Mouse (Mus musculus) cerebellum, adult (tissue): ENCODE measurements around the gene Atrn.

Source experiments
- ATAC-seq: cut with Nextera tagmentation; 2 replicates; pipeline ENCODE4 v1.9.2; 2017; ENCODE audit warnings: mild to moderate bottlenecking, moderate library complexity, mixed read lengths; ENCODE audit not compliant: insufficient number of reproducible peaks, low FRiP score, low TSS enrichment

The Atrn gene

GRCm38 (mm10) chr2:130905751-130906583, at the start of gene Atrn, which contains the start of gene 4930402H24Rik:
Gene Atrn, plus strand, starts transcription at chr2:130906495.
Gene 4930402H24Rik, minus strand, starts transcription at chr2:130906406.
- peak; percentile 88 for ATAC-seq

- ATAC-seq: no peak
Measured at GRCm38 (mm10) chr2:130862091-130862490, 44.2 kb upstream of the Atrn start.

GRCm38 (mm10) chr2:130870916-130871315, 35.4 kb upstream of the Atrn start:
- no peak for ATAC-seq

GRCm38 (mm10) chr2:130877376-130877775, 28.9 kb upstream of the Atrn start:
- no peak for ATAC-seq

- no peak for ATAC-seq
Measured at GRCm38 (mm10) chr2:130886983-130887382, 19.3 kb upstream of the Atrn start.

GRCm38 (mm10) chr2:130887456-130887855, 18.8 kb upstream of the Atrn start:
- ATAC-seq: no peak

- ATAC-seq: no peak
Measured at GRCm38 (mm10) chr2:130896944-130897343, 9.4 kb upstream of the Atrn start.

GRCm38 (mm10) chr2:130897856-130898255, 8.4 kb upstream of the Atrn start:
- no peak for ATAC-seq

GRCm38 (mm10) chr2:130898783-130899182, 7.5 kb upstream of the Atrn start:
- no peak for ATAC-seq

- ATAC-seq: peak; percentile 28; the same call in 1 of the 2 replicates
Measured at GRCm38 (mm10) chr2:130906584-130907315, 455 bp downstream of the Atrn start.

- ATAC-seq: no peak
Measured at GRCm38 (mm10) chr2:130911691-130912090, 5.4 kb downstream of the Atrn start.

GRCm38 (mm10) chr2:130914873-130915272, 8.6 kb downstream of the Atrn start:
- no peak for ATAC-seq

- ATAC-seq: no peak
Measured at GRCm38 (mm10) chr2:130916521-130917147, 10.3 kb downstream of the Atrn start.

GRCm38 (mm10) chr2:130917686-130918085, 11.4 kb downstream of the Atrn start:
- no peak for ATAC-seq

GRCm38 (mm10) chr2:130919062-130919593, 12.8 kb downstream of the Atrn start:
- no peak for ATAC-seq

- ATAC-seq: no peak
Measured at GRCm38 (mm10) chr2:130924950-130925349, 18.7 kb downstream of the Atrn start.

GRCm38 (mm10) chr2:130928031-130928430, 21.7 kb downstream of the Atrn start:
- ATAC-seq: no peak

- no peak for ATAC-seq
Measured at GRCm38 (mm10) chr2:130928530-130928929, 22.2 kb downstream of the Atrn start.

- no peak for ATAC-seq
Measured at GRCm38 (mm10) chr2:130929994-130930393, 23.7 kb downstream of the Atrn start.

- no peak for ATAC-seq
Measured at GRCm38 (mm10) chr2:130932865-130933264, 26.6 kb downstream of the Atrn start.

- ATAC-seq: peak; percentile 6; the same call in 1 of the 2 replicates
Measured at GRCm38 (mm10) chr2:130949781-130950180, 43.5 kb downstream of the Atrn start.
